Mouse (Mus musculus) kidney, embryonic 14.5 days (tissue): ENCODE measurements around the gene Uncx. TPM values are rescaled to one million over a fixed set of nuclear protein-coding genes. Genes with fewer than 3 reads are reported as not detected.
A peak's percentile ranks its signal among the peaks of the same experiment; 100 is the strongest.
"Not testable (repeated sequence)": the region's sequence is repeated elsewhere in the genome, so short reads cannot be mapped to it uniquely, and the experiment has no call there.

Source experiments
- ATAC-seq: fragments of 200-750 bp; cut with Nextera tagmentation; 2 replicates; pipeline ENCODE4 v1.8.0; 2017; ENCODE audit warnings: moderate number of reproducible peaks, mild to moderate bottlenecking, moderate TSS enrichment, moderate library complexity; ENCODE audit not compliant: low FRiP score, low TSS enrichment
- H3K27ac ChIP-seq: fragments of 300-500 bp; sonication (generic); 2 replicates; pipeline ENCODE4 v1.5.1; 2014; ENCODE audit warnings: low read depth, mild to moderate bottlenecking, low read length, moderate library complexity, mixed read lengths
- H3K27me3 ChIP-seq: fragments of 300-500 bp; sonication (generic); 2 replicates; pipeline ENCODE4 v1.6.1; 2014; ENCODE audit warnings: mild to moderate bottlenecking, low read length; ENCODE audit not compliant: control insufficient read depth, insufficient read depth
- H3K36me3 ChIP-seq: fragments of 300-500 bp; sonication (generic); 2 replicates; pipeline ENCODE4 v1.6.1; 2014; ENCODE audit warnings: low read length, mixed read lengths; ENCODE audit not compliant: control insufficient read depth, insufficient read depth
- H3K4me1 ChIP-seq: fragments of 300-500 bp; sonication (generic); 2 replicates; pipeline ENCODE4 v1.6.1; 2014; ENCODE audit warnings: low read length, mixed read lengths; ENCODE audit not compliant: control insufficient read depth, insufficient read depth
- H3K4me2 ChIP-seq: fragments of 300-500 bp; sonication (generic); replicated peaks from 2 replicates; pipeline ENCODE4 v1.6.1; 2014; ENCODE audit warnings: low read depth, mild to moderate bottlenecking, low read length
- H3K4me3 ChIP-seq: fragments of 300-500 bp; sonication (generic); 2 replicates; pipeline ENCODE4 v1.5.1; 2014; ENCODE audit warnings: mild to moderate bottlenecking, low read length
- H3K9ac ChIP-seq: fragments of 300-500 bp; sonication (generic); 2 replicates; pipeline ENCODE4 v1.6.1; 2014; ENCODE audit warnings: low read depth, mild to moderate bottlenecking, low read length, moderate library complexity
- H3K9me3 ChIP-seq: fragments of 300-500 bp; sonication (generic); 2 replicates; pipeline ENCODE4 v1.6.1; 2016; ENCODE audit warnings: low read length; ENCODE audit not compliant: control insufficient read depth
- WGBS: fragments of 180-500 bp; shearing (Covaris S2); extraction: QIAGEN DNeasy Blood & Tissue Kit; methylation state at CpG from one replicate; pipeline ENCODE4 v1.1.7; 2014; 5-methylcytosine and 5-hydroxymethylcytosine counted together
- polyA plus RNA-seq: library from polyadenylated mRNA; unstranded; fragments of >200 nt; fragmentation: Nextera tagmentation; extraction: Ambion mirVana; gene quantifications from 2 replicates; pipeline ENCODE4 v1.2.1, GENCODE M21; 2014

Gene Uncx
- polyA plus RNA-seq, 1 experiment from 2014 or later = 131 TPM

DNA sequence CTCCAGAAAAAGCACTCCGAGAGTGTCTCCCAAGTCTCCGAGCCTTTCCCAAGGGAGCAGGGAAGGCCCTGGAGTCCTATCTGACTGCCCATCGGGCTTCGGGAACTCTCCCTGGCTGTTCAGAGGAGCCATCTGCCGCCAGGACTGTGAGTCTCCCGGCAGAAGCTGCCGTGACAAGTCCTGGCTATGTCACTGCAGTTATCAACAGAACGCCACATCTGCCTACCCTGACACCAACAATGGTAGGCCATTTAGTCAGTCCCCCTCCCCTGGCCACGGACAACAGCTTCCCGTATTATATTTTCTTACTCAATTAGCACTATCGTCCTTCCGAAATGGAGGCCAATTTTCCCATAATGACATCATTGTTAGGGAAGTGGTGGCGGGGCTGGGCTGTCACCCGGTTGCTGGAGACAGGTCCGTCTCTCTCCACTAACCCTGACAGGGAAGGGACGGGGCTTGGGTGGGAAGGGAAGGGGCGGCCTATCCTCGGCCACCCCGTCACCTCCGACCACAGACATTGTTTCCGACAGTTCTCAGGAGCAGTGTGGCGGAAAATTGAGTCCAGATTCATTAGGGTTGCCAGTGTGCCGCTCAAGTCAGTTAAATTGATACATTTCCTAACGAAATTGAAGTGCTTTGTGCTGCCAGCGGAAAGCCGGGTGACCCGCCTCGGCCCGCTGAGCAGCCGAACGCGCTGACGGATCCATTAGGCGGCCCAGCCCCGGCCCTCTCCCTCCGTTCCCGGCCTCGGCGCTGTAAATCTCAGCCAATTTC lies 41.9 kb downstream of the Uncx start:
- H3K36me3 ChIP-seq = no peaks in the 10 kb centered on the region
- H3K4me2 ChIP-seq = peak overlapping the region; percentile 22; the same call in 1 of the 2 replicates
- ATAC-seq = peak; percentile 85
- peak overlapping the region; percentile 15; the same call in 1 of the 2 replicates for H3K4me3 ChIP-seq
- peaks cover 58% of the 10 kb centered on the region for H3K27me3 ChIP-seq
- H3K9ac ChIP-seq = 0 out of 2 replicates have a peak overlapping the region, but pooled peaks have one; percentile 31
- H3K4me1 ChIP-seq = peaks cover 26% of the 10 kb centered on the region
- peak overlapping the region; percentile 91 for H3K27ac ChIP-seq
- H3K9me3 ChIP-seq = peaks cover 7% of the 10 kb centered on the region; the same call in 1 of the 2 replicates
- 2% methylated on average over 39 of the region's 39 CpGs for WGBS

- H3K4me3 ChIP-seq = peak overlapping the region; percentile 15; the same call in 1 of the 2 replicates
- ATAC-seq = peak; percentile 1; the same call in 1 of the 2 replicates
- WGBS = 1% methylated on average over 8 of the region's 8 CpGs
Measured at GRCm38 (mm10) chr5:139585748-139586060, 42.4 kb downstream of the Uncx start.

DNA sequence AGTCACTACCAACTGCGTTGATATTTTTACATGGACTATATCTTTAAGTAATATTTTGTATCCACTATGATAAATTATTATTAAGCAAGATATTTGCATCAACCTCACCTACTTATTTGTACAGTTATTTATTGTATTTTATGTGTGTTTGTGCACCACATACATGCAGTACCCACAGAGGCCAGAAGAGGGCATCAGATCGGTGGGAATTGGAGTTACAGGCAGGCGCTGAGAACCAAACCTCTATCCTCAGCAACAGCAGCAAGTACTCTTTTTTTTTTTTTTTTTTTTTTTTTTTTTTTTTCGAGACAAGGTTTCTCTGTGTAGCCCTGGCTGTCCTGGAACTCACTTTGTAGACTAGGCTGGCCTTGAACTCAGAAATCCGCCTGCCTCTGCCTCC lies 44.2 kb downstream of the Uncx start:
- not testable (repeated sequence) for H3K4me2 ChIP-seq, H3K27ac ChIP-seq, H3K4me3 ChIP-seq, ATAC-seq, H3K9ac ChIP-seq, H3K36me3 ChIP-seq, H3K9me3 ChIP-seq
- peaks cover 35% of the 10 kb centered on the region for H3K27me3 ChIP-seq
- H3K4me1 ChIP-seq = peaks cover 17% of the 10 kb centered on the region; the same call in 1 of the 2 replicates
- WGBS = 82% methylated on average over 4 of the region's 5 CpGs

More at GRCm38 (mm10) chr5:139585748-139586060, 42.4 kb downstream of the Uncx start:
- peaks cover 27% of the 10 kb centered on the region for H3K4me1 ChIP-seq
- 0 out of 2 replicates have a peak overlapping the region, but pooled peaks have one; percentile 31 for H3K9ac ChIP-seq
- peaks cover 52% of the 10 kb centered on the region for H3K27me3 ChIP-seq
- H3K4me2 ChIP-seq = peak overlapping the region; percentile 22; the same call in 1 of the 2 replicates
- H3K9me3 ChIP-seq = peaks cover 7% of the 10 kb centered on the region; the same call in 1 of the 2 replicates
- peak overlapping the region; percentile 91 for H3K27ac ChIP-seq
- H3K36me3 ChIP-seq = no peaks in the 10 kb centered on the region

DNA sequence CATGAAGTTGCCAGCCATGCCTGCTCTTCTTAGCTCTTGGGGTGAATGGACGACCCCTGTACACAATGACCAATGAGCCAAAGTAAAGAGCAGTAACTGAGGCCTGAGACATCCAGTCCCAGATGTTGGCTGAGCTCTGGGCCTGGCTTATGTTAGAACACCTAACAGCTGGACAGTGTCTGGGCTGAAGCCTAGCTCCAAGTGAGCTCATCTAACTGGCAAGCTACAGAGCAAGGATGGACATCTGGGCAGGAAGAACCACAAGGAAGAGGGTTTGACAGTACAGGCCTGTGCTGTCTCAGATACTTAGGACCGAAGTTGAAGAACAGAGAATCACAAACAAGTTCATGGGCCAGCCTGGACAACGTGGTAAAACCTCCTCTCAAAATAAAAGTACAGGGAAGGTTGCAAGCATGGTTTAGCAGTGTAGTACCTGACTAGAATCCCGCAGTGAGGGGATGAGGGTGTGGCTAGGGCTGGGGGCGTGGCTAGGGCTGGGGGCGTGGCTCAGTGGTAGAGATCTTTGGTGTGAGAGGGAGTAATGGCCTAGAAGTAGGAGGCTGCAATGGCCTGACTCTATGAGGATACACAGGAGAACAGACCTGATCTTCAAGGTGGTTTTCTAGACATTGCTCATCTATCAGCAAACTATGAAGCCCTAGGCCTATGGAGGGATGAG lies 47.5 kb downstream of the Uncx start:
- not testable (repeated sequence) for H3K9me3 ChIP-seq, H3K4me1 ChIP-seq, H3K9ac ChIP-seq, H3K4me2 ChIP-seq, ATAC-seq, H3K36me3 ChIP-seq, H3K4me3 ChIP-seq, H3K27ac ChIP-seq
- WGBS = 37% methylated on average over 6 of the region's 6 CpGs
- peaks cover 15% of the 10 kb centered on the region for H3K27me3 ChIP-seq

GRCm38 (mm10) chr5:139592011-139592410 lies 48.7 kb downstream of the Uncx start:
- no peak for ATAC-seq
- H3K27me3 ChIP-seq = peaks cover 14% of the 10 kb centered on the region
- H3K27ac ChIP-seq = no peak overlapping the region
- H3K9ac ChIP-seq = no peak overlapping the region
- peaks cover 9% of the 10 kb centered on the region; the same call in 1 of the 2 replicates for H3K4me1 ChIP-seq
- no peak overlapping the region for H3K4me2 ChIP-seq
- 0 out of 2 replicates have a peak, but pooled peaks cover 4% of the 10 kb centered on the region for H3K9me3 ChIP-seq
- no peak overlapping the region for H3K4me3 ChIP-seq
- WGBS = 70% methylated on average over 3 of the region's 3 CpGs
- H3K36me3 ChIP-seq = no peaks in the 10 kb centered on the region

DNA sequence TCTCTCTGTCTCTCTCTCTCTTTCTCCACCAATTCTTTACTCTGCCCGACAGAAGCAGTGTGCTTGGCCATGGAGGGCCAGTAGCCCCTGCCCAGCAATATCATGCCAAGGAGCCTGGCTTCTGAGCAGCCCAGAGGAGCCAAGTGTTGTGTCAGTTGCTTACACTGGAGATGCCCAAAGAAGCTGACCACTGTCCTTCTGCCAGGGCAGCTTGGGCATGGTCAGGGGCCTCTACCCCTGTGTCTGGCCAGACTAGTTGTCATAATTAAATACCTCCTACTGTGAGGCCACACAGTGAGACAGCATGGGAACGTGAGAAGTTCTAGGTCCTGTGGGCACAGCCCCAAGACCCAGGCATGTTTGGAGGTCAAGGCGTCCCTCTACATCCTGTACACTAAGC lies 49.6 kb downstream of the Uncx start:
- H3K36me3 ChIP-seq = no peaks in the 10 kb centered on the region
- no peaks in the 10 kb centered on the region for H3K9me3 ChIP-seq
- peaks cover 18% of the 10 kb centered on the region for H3K27me3 ChIP-seq
- 56% methylated on average over 3 of the region's 3 CpGs for WGBS
- no peak overlapping the region for H3K4me3 ChIP-seq
- ATAC-seq = no peak
- H3K27ac ChIP-seq = peak overlapping the region; percentile 32; the same call in 1 of the 2 replicates
- no peak overlapping the region for H3K4me2 ChIP-seq
- no peak overlapping the region for H3K9ac ChIP-seq
- H3K4me1 ChIP-seq = peaks cover 13% of the 10 kb centered on the region; the same call in 1 of the 2 replicates

- Histone ChIP-seq H3K9me3 (no peaks in the 10 kb centered on the region), H3K4me2 (no peak overlapping the region), H3K36me3 (no peaks in the 10 kb centered on the region), H3K27me3 (peaks cover 23% of the 10 kb centered on the region), H3K27ac (no peak overlapping the region), H3K9ac (no peak overlapping the region), H3K4me1 (peaks cover 19% of the 10 kb centered on the region), H3K4me3 (no peak overlapping the region)
- WGBS = 7% methylated on average over 21 of the region's 21 CpGs
- no peak for ATAC-seq
Measured at GRCm38 (mm10) chr5:139593746-139594145, 50.5 kb downstream of the Uncx start.

- H3K4me1 ChIP-seq = peaks cover 22% of the 10 kb centered on the region
- WGBS = 74% methylated on average over 14 of the region's 14 CpGs
- H3K9me3 ChIP-seq = no peaks in the 10 kb centered on the region
- H3K36me3 ChIP-seq = no peaks in the 10 kb centered on the region
- ATAC-seq = no peak
- no peak overlapping the region; the same call in 1 of the 2 replicates for H3K27ac ChIP-seq
- peaks cover 33% of the 10 kb centered on the region for H3K27me3 ChIP-seq
- no peak overlapping the region for H3K4me2 ChIP-seq
- no peak overlapping the region for H3K4me3 ChIP-seq
- H3K9ac ChIP-seq = no peak overlapping the region
Measured at GRCm38 (mm10) chr5:139595001-139595400, 51.7 kb downstream of the Uncx start.
